Mouse (Mus musculus) olfactory bulb, adult 2 months (tissue): ENCODE data around the gene Scn11a.

Experiments used
- CTCF ChIP-seq: fragments of 200-500 bp; IDR thresholded peaks from 2 replicates; pipeline ENCODE4 v1.5.1; 2012; ENCODE audit warnings: low read depth, mild to moderate bottlenecking, low read length, moderate library complexity; ENCODE audit not compliant: insufficient read depth
- POLR2A ChIP-seq: fragments of 200-500 bp; IDR thresholded peaks from 2 replicates; pipeline ENCODE4 v1.6.1; 2012; ENCODE audit warnings: mild to moderate bottlenecking, low read depth, low read length, moderate library complexity; ENCODE audit not compliant: insufficient read depth

GRCm38 (mm10) chr9:119728412-119729097 is 96.7 kb downstream of the Scn11a start:
- no peak for TF ChIP-seq POLR2A
- TF ChIP-seq CTCF: no peak
